Mouse (Mus musculus) brain, adult 10 weeks (tissue): ENCODE results near the gene Fgf5. TPM values are rescaled to one million over a fixed set of nuclear protein-coding genes. Genes with fewer than 3 reads are reported as not detected.

Experiments
- polyA plus RNA-seq: library from polyadenylated mRNA; stranded (reverse); fragments of 350-450 nt; fragmentation: Illumina TruSeq; extraction: RNeasy Lipid Tissue Mini Kit (QIAGEN cat#74804); gene quantifications from one replicate; pipeline ENCODE4 v1.2.3, GENCODE M21; 2015; ENCODE audit warnings: low read depth, low replicate concordance

The Fgf5 gene
- polyA plus RNA-seq: 2.2 TPM

DNA sequence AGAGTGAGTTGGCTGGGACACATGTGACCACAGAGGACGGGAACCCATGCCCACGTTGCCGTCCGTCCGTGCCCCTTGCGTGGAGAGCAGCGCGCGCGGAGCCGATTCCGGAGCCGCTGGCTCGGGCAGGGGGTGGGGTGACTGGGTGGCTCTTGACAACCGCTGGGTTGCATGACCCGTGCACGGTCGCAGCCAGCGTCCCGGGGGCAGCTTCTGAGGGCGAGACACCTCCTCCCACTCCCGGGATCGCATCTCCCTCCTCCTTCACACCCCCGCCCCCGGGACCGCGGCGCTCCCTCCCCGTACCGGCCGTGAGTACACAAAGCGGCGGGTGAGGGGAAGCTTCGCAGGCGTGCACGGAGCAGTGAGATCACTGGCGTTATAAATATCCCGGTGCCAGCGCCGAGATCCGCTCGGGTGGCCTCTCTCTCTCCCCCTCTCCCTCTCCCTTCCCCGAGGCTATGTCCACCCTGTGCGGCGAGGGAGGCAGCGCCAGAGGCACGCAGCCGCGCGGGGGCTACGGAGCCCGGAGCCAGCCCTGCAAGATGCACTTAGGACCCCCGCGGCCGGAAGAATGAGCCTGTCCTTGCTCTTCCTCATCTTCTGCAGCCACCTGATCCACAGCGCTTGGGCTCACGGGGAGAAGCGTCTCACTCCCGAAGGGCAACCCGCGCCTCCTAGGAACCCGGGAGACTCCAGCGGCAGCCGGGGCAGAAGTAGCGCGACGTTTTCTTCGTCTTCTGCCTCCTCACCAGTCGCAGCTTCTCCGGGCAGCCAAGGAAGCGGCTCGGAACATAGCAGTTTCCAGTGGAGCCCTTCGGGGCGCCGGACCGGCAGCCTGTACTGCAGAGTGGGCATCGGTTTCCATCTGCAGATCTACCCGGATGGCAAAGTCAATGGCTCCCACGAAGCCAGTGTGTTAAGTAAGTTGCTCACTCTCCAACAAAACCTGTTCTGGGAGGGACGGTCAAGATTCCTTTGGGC is at the start of gene Fgf5:
Gene Fgf5, plus strand, starts transcription at position 347 of the 984 bp plus-strand sequence.

Other genes starting within 250 kb of the Fgf5 start
- 0.91 TPM for gene Antxr2, start 223.1 kb upstream of the Fgf5 start, polyA plus RNA-seq
- gene Prdm8, start 87.0 kb upstream of the Fgf5 start, polyA plus RNA-seq: 11.7 TPM
- gene Cfap299, start 75.1 kb downstream of the Fgf5 start, polyA plus RNA-seq: 1.6 TPM